Comparison of ENCODE assay signal across 8 mouse cellular contexts in genomic region chr3:65958840-65959185, GRCm38 (mm10). TPM values are rescaled to one million over a fixed set of nuclear protein-coding genes. Genes with fewer than 3 reads are reported as not detected.
DNase-seq lines count a peak whose midpoint lies in the region; ATAC-seq and TF ChIP-seq lines count a peak whose summit lies in the region.

No protein-coding gene starts in this region.

- H3K36me3 ChIP-seq in G1E (replicated peaks): peaks cover 31% of the 10 kb centered on the region
- peaks cover 19% of the 10 kb centered on the region for H3K36me3 ChIP-seq in forebrain, embryonic 14.5 days (ENCODE audit: control insufficient read depth, insufficient read depth, low read length)
- H3K36me3 ChIP-seq in limb, embryonic 11.5 days (ENCODE audit: control insufficient read depth, insufficient read depth, low read length): peaks cover 5% of the 10 kb centered on the region; the same call in 1 of the 2 replicates
- peaks cover 16% of the 10 kb centered on the region for H3K36me3 ChIP-seq in neural tube, embryonic 12.5 days

- peak overlapping the region; percentile 100 for H3K27ac ChIP-seq in gastrocnemius, adult 2 months
- H3K27ac ChIP-seq in forebrain, embryonic 14.5 days (ENCODE audit: low read depth, low read length): peak overlapping the region; percentile 99
- H3K27ac ChIP-seq in limb, embryonic 11.5 days (replicated peaks; ENCODE audit: low read depth, low read length): no peak overlapping the region; the same call in 1 of the 2 replicates
- peak overlapping the region; percentile 72; the same call in 1 of the 2 replicates for H3K27ac ChIP-seq in neural tube, embryonic 12.5 days

- H3K9me3 ChIP-seq in G1E (replicated peaks): no peaks in the 10 kb centered on the region
- no peaks in the 10 kb centered on the region for H3K9me3 ChIP-seq in forebrain, embryonic 14.5 days (replicated peaks; ENCODE audit: control insufficient read depth, low read length)
- H3K9me3 ChIP-seq in limb, embryonic 11.5 days (ENCODE audit: control insufficient read depth, low read length): no peaks in the 10 kb centered on the region
- H3K9me3 ChIP-seq in neural tube, embryonic 12.5 days: no peaks in the 10 kb centered on the region

- no peak for TF ChIP-seq CTCF in gastrocnemius, adult 2 months (IDR thresholded peaks at IDR 0.05)
- no peak for TF ChIP-seq CTCF in G1E (IDR thresholded peaks at IDR 0.05; ENCODE audit: low read depth, low read length)

- WGBS in forebrain, embryonic 14.5 days: 4% methylated on average over 9 of the region's 9 CpGs
- 13% methylated on average over 9 of the region's 9 CpGs for WGBS in limb, embryonic 11.5 days
- WGBS in neural tube, embryonic 12.5 days: 6% methylated on average over 9 of the region's 9 CpGs

- no peak for ATAC-seq in G1E (ENCODE audit: extremely low read depth, insufficient number of reproducible peaks, low FRiP score, poor library complexity, severe bottlenecking)
- no peak for ATAC-seq in forebrain, embryonic 14.5 days
- no peak for ATAC-seq in limb, embryonic 11.5 days (ENCODE audit: insufficient number of reproducible peaks, low FRiP score, low TSS enrichment, low read depth)
- peak; percentile 3; the same call in 1 of the 2 replicates for ATAC-seq in neural tube, embryonic 12.5 days (ENCODE audit: low FRiP score, low read depth)

- peak; percentile 28 for DNase-seq in gastrocnemius, adult 2 months
- no peak for DNase-seq in gastrocnemius, postnatal 14 days
- DNase-seq in G1E (ENCODE audit: low spot score): no peak
- DNase-seq in forebrain, embryonic 14.5 days (ENCODE audit: low spot score): peak; percentile 41
- DNase-seq in limb, embryonic 11.5 days (ENCODE audit: low spot score): peak; percentile 43
- DNase-seq in B cell, adult 2 months: no peak
- DNase-seq in urinary bladder, adult 18-20 months (ENCODE audit: low spot score in 2 of 2): no peak

- no peaks in the 10 kb centered on the region for H3K27me3 ChIP-seq in G1E (ENCODE audit: insufficient read depth, low read length)
- H3K27me3 ChIP-seq in forebrain, embryonic 14.5 days (replicated peaks; ENCODE audit: control insufficient read depth, insufficient read depth, low read length): no peaks in the 10 kb centered on the region
- H3K27me3 ChIP-seq in limb, embryonic 11.5 days (ENCODE audit: control insufficient read depth, insufficient read depth, low read length): no peaks in the 10 kb centered on the region
- no peaks in the 10 kb centered on the region for H3K27me3 ChIP-seq in neural tube, embryonic 12.5 days (replicated peaks)

- peak overlapping the region; percentile 98 for H3K9ac ChIP-seq in forebrain, embryonic 14.5 days (ENCODE audit: low read length)
- H3K9ac ChIP-seq in limb, embryonic 11.5 days (ENCODE audit: low read length): peak overlapping the region; percentile 98; the same call in 1 of the 2 replicates
- H3K9ac ChIP-seq in neural tube, embryonic 12.5 days: peak overlapping the region; percentile 100

- peaks cover 42% of the 10 kb centered on the region for H3K4me1 ChIP-seq in G1E (ENCODE audit: insufficient read depth, low read depth, low read length)
- H3K4me1 ChIP-seq in forebrain, embryonic 14.5 days (ENCODE audit: control insufficient read depth, insufficient read depth, low read length): peaks cover 21% of the 10 kb centered on the region
- peaks cover 12% of the 10 kb centered on the region; the same call in 1 of the 2 replicates for H3K4me1 ChIP-seq in limb, embryonic 11.5 days (ENCODE audit: control insufficient read depth, insufficient read depth, low read length)
- H3K4me1 ChIP-seq in neural tube, embryonic 12.5 days: peaks cover 27% of the 10 kb centered on the region

- intact Hi-C loops in gastrocnemius, adult 2 months (cut with DNase I): loop anchor here (1.0 kb wide), 1 partner anchor 15 kb away; no protein-coding TSS in a partner anchor
- intact Hi-C loops in gastrocnemius, postnatal 14 days (cut with DNase I; ENCODE audit: low total_unique reads): loop anchor here (2.0 kb wide), 1 partner anchor 16 kb away; no protein-coding TSS in a partner anchor

- H3K4me3 ChIP-seq in gastrocnemius, adult 2 months: peak overlapping the region; percentile 94
- peak overlapping the region; percentile 99 for H3K4me3 ChIP-seq in G1E (ENCODE audit: low read depth, low read length)
- peak overlapping the region; percentile 99 for H3K4me3 ChIP-seq in forebrain, embryonic 14.5 days (ENCODE audit: low read depth, low read length)
- peak overlapping the region; percentile 95 for H3K4me3 ChIP-seq in limb, embryonic 11.5 days (ENCODE audit: low read depth, low read length)
- peak overlapping the region; percentile 99 for H3K4me3 ChIP-seq in neural tube, embryonic 12.5 days

- peak overlapping the region; percentile 85 for H3K4me2 ChIP-seq in forebrain, embryonic 14.5 days (ENCODE audit: low read length)
- peak overlapping the region; percentile 65 for H3K4me2 ChIP-seq in limb, embryonic 11.5 days (ENCODE audit: low read depth, severe bottlenecking)
- peak overlapping the region; percentile 87 for H3K4me2 ChIP-seq in neural tube, embryonic 12.5 days (replicated peaks)

RNA-seq across cellular contexts. Expression of gene Ccnl1, which starts 0.8 kb away (rescaled TPM):
- total RNA-seq in gastrocnemius, adult 2 months (2021): 10 to 100 TPM; 15.5 to 19.0 TPM
- total RNA-seq in gastrocnemius, postnatal 14 days (2021): 10 to 100 TPM; 16.1 to 18.8 TPM
- total RNA-seq in G1E (2014; fragmentation: Nextera tagmentation) (176 and 227 TPM in 2 replicates), G1E (2017) (148 and 167 TPM in 2 replicates)
- 30.5 and 37.1 TPM in 2 replicates for polyA plus RNA-seq in G1E (2012)
- 76.6 and 84.4 TPM in 2 replicates for polyA plus RNA-seq in forebrain, embryonic 14.5 days (2014; fragmentation: Nextera tagmentation; extraction: Ambion mirVana)
- polyA plus RNA-seq in limb, embryonic 11.5 days (2014; fragmentation: Nextera tagmentation; extraction: Ambion mirVana): 127 and 137 TPM in 2 replicates
- 96.3 and 117 TPM in 2 replicates for polyA plus RNA-seq in neural tube, embryonic 12.5 days (2016; fragmentation: Nextera tagmentation; extraction: Ambion mirVana)

Comparison
In these comparisons a context has a peak if more than half of its experiments do, and no peak if none do; other contexts are left out.
1. DNase-seq: peak in gastrocnemius, adult 2 months (single experiment), forebrain, embryonic 14.5 days (single experiment) and limb, embryonic 11.5 days (single experiment); none in gastrocnemius, postnatal 14 days (single experiment), G1E (single experiment), B cell, adult 2 months (0 of 2) and urinary bladder, adult 18-20 months (0 of 2).
2. Peak in every context shown above with its lines, with median percentiles within 50 percentile points of each other: H3K4me3 ChIP-seq, H3K4me2 ChIP-seq and H3K9ac ChIP-seq.